Mouse (Mus musculus) C2C12 (cell line): ENCODE measurements around the gene Coro2b.

Experiments used
- CEBPB ChIP-seq: IDR thresholded peaks from one replicate; pipeline ENCODE4 v1.6.1; 2011; ENCODE audit warnings: low read depth, mild to moderate bottlenecking, control low read depth, moderate library complexity
- CTCF ChIP-seq: IDR thresholded peaks from one replicate; pipeline ENCODE4 v1.5.1; 2011; ENCODE audit not compliant: control insufficient read depth, insufficient read depth, insufficient read length
- MAX ChIP-seq: IDR thresholded peaks from one replicate; pipeline ENCODE4 v1.6.1; 2011; ENCODE audit warnings: mild to moderate bottlenecking, control low read depth

- TF ChIP-seq CTCF (no peak), MAX (no peak), CEBPB (no peak)
Observed at GRCm38 (mm10) chr9:62385727-62386518, 150.9 kb downstream of the Coro2b start.
